Mouse (Mus musculus) limb, embryonic 15.5 days (tissue): ENCODE measurements around the gene Xrra1. TPM values are rescaled to one million over a fixed set of nuclear protein-coding genes. Genes with fewer than 3 reads are reported as not detected.
A peak's percentile ranks its signal among the peaks of the same experiment; 100 is the strongest.

ENCODE experiments used
- ATAC-seq: fragments of 200-750 bp; cut with Nextera tagmentation; 2 replicates; pipeline ENCODE4 v1.8.0; 2017; ENCODE audit warnings: low read depth, moderate TSS enrichment; ENCODE audit not compliant: insufficient number of reproducible peaks, low FRiP score, low TSS enrichment
- H3K27ac ChIP-seq: fragments of 300-500 bp; sonication (generic); 2 replicates; pipeline ENCODE4 v1.5.1; 2015; ENCODE audit warnings: moderate library complexity, mild to moderate bottlenecking, inconsistent platforms
- H3K27me3 ChIP-seq: fragments of 300-500 bp; sonication (generic); 2 replicates; pipeline ENCODE4 v1.6.1; 2015; ENCODE audit warnings: inconsistent platforms
- H3K36me3 ChIP-seq: fragments of 300-500 bp; sonication (generic); 2 replicates; pipeline ENCODE4 v1.6.1; 2015; ENCODE audit warnings: inconsistent platforms
- H3K4me1 ChIP-seq: fragments of 300-500 bp; sonication (generic); 2 replicates; pipeline ENCODE4 v1.6.1; 2015; ENCODE audit warnings: inconsistent platforms
- H3K4me2 ChIP-seq: fragments of 300-500 bp; sonication (generic); 2 replicates; pipeline ENCODE4 v1.6.1; 2015; ENCODE audit warnings: mild to moderate bottlenecking, inconsistent platforms
- H3K4me3 ChIP-seq: fragments of 300-500 bp; sonication (generic); 2 replicates; pipeline ENCODE4 v1.5.1; 2015; ENCODE audit warnings: mild to moderate bottlenecking, inconsistent platforms
- H3K9ac ChIP-seq: fragments of 300-500 bp; sonication (generic); 2 replicates; pipeline ENCODE4 v1.6.1; 2015; ENCODE audit warnings: inconsistent platforms
- H3K9me3 ChIP-seq: fragments of 300-500 bp; sonication (generic); 2 replicates; pipeline ENCODE4 v1.6.1; 2016; ENCODE audit warnings: inconsistent platforms
- WGBS: fragments of 180-500 bp; shearing (Covaris S2); methylation state at CpG from one replicate; pipeline ENCODE4 v1.1.7; 2015; 5-methylcytosine and 5-hydroxymethylcytosine counted together
- polyA plus RNA-seq: library from polyadenylated mRNA; unstranded; fragments of >200 nt; fragmentation: Nextera tagmentation; extraction: Ambion mirVana; gene quantifications from 2 replicates; pipeline ENCODE4 v1.2.1, GENCODE M21; 2015

Gene Xrra1
- polyA plus RNA-seq, 1 experiment from 2014 or later: 0.19 TPM

GRCm38 (mm10) chr7:99962536-99963236 lies 103.8 kb downstream of the Xrra1 start:
- no peaks in the 10 kb centered on the region for H3K9me3 ChIP-seq
- H3K4me1 ChIP-seq: peaks cover 30% of the 10 kb centered on the region
- no peaks in the 10 kb centered on the region for H3K36me3 ChIP-seq
- H3K4me2 ChIP-seq: no peak overlapping the region
- no peak for ATAC-seq
- H3K27me3 ChIP-seq: no peaks in the 10 kb centered on the region
- 50% methylated on average over 8 of the region's 8 CpGs for WGBS
- no peak overlapping the region for H3K27ac ChIP-seq
- H3K4me3 ChIP-seq: no peak overlapping the region; the same call in 1 of the 2 replicates
- H3K9ac ChIP-seq: no peak overlapping the region

DNA sequence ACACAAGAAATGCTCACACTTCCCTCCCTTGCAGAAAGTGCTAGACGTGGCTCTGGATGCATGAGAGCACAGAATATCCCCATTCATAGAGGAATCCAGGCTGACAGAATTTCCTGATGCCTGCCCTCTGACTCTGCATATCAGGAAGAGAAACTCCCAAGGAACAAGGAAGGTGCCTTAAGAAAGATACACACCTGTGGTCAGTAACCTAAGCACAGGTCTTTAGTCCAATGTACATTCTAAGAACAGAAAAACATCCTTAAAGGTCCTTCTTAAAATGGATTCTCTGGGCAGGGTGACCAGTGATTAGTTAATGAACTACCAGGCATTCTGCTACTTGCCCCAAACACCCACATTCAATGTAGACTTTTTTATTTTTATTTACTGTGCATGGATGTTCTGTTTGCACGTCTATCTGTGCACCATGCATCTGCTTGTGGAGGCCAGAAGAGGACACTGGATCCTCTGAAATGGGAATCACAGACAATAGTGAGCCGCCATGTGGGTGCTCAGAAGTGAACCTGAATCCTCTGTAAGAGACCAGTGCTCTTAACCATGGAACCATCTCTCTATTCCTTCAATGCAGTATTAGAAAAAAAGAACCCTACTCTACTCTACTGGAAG lies 104.4 kb downstream of the Xrra1 start:
- peaks cover 30% of the 10 kb centered on the region for H3K4me1 ChIP-seq
- no peaks in the 10 kb centered on the region for H3K9me3 ChIP-seq
- WGBS: 78% methylated on average over 3 of the region's 3 CpGs
- H3K4me3 ChIP-seq: no peak overlapping the region
- no peak overlapping the region for H3K9ac ChIP-seq
- no peaks in the 10 kb centered on the region for H3K36me3 ChIP-seq
- no peak overlapping the region for H3K4me2 ChIP-seq
- H3K27me3 ChIP-seq: no peaks in the 10 kb centered on the region
- no peak overlapping the region for H3K27ac ChIP-seq
- ATAC-seq: no peak

GRCm38 (mm10) chr7:99965020-99965841 lies 106.3 kb downstream of the Xrra1 start:
- no peak overlapping the region for H3K4me3 ChIP-seq
- peak overlapping the region; percentile 86 for H3K27ac ChIP-seq
- no peak for ATAC-seq
- H3K9ac ChIP-seq: 0 out of 2 replicates have a peak overlapping the region, but pooled peaks have one; percentile 14
- peaks cover 30% of the 10 kb centered on the region for H3K4me1 ChIP-seq
- no peaks in the 10 kb centered on the region for H3K9me3 ChIP-seq
- WGBS: 14% methylated on average over 9 of the region's 9 CpGs
- H3K27me3 ChIP-seq: no peaks in the 10 kb centered on the region
- no peaks in the 10 kb centered on the region for H3K36me3 ChIP-seq
- H3K4me2 ChIP-seq: peak overlapping the region; percentile 25; the same call in 1 of the 2 replicates

DNA sequence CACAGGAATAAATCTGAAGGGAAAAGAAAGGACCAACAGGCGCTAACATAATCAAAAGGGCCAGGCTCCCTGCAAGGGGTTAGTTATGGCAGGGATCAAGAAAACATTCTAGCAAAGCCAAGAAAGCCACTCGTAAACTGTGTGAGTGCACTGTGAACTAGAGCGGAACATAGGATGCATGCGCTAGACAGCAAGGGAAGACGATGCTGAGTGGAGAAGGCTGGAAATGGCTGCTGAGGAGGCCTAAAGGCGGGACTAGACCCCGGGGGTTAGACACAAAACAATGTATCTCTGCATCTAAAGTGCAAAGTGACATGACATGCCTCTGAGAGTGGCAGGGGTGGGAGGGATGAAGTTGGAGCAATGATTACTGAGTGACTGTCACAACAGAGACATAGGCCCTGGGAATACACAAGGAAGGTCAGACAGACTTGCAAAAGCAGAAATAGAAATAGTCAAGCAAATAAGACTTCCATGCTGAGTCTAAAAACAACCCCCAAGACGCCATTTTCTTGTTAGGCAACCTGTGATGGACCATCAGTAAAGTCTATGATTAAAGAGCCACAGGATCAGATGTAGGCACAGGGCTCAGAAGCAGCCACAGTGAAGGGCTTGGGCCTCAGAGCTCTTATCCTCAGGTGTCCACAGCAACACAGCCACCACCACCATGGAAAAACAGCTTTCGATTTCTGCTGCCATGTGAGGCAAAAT lies 107.2 kb downstream of the Xrra1 start:
- Histone ChIP-seq H3K4me2 (no peak overlapping the region), H3K9me3 (no peaks in the 10 kb centered on the region), H3K9ac (no peak overlapping the region), H3K27ac (0 out of 2 replicates have a peak overlapping the region, but pooled peaks have one; percentile 38), H3K27me3 (no peaks in the 10 kb centered on the region), H3K36me3 (no peaks in the 10 kb centered on the region), H3K4me1 (peaks cover 31% of the 10 kb centered on the region), H3K4me3 (no peak overlapping the region)
- ATAC-seq: no peak
- WGBS: 49% methylated on average over 9 of the region's 9 CpGs

Other genes starting within 250 kb of the Xrra1 start
- gene Tpbgl, start 232.0 kb upstream of the Xrra1 start, polyA plus RNA-seq: 1.0 and 1.1 TPM in 2 replicates
- gene Slco2b1, start 147.8 kb upstream of the Xrra1 start, polyA plus RNA-seq: 3.9 and 5.0 TPM in 2 replicates
- gene Olfr520, start 128.8 kb upstream of the Xrra1 start, polyA plus RNA-seq: not detected in 2 replicates
- not detected in 2 replicates for gene Olfr521, start 95.6 kb upstream of the Xrra1 start, polyA plus RNA-seq
- 5.0 and 5.1 TPM in 2 replicates for gene Neu3, start 30.7 kb upstream of the Xrra1 start, polyA plus RNA-seq
- 338 and 353 TPM in 2 replicates for gene Spcs2, start 4.3 kb downstream of the Xrra1 start, polyA plus RNA-seq
- 4.3 and 5.4 TPM in 2 replicates for gene Rnf169, start 121.3 kb downstream of the Xrra1 start, polyA plus RNA-seq
- 1.3 and 1.8 TPM in 2 replicates for gene Chrdl2, start 147.1 kb downstream of the Xrra1 start, polyA plus RNA-seq